Mouse (Mus musculus): ENCODE results near the gene Olfr959.

DNA sequence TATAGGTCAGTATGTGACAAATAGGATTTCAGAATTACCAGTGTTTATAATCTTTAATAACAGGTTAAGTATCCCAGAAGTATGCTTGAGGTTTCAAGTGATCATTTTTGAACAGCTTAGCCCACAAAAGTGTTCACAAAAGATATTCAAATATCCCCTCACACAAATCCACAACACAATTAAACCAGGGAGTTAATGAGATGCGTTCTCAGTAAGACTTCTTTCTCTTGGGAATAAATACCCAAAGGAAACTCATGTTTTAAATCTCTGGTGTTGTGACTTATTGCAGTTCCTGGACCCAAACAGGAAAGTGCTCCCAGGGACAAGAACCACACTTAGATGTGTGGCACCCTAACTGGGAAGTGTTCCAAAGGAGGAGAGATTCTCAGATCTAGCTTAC is 45.7 kb upstream of the Olfr959 start, which contains the start of gene Olfr960:
- TF ChIP-seq GATA1 (IDR thresholded peaks at IDR 0.05; ENCODE audit: borderline replicate concordance, low read length) (no peak), FLI1 (IDR thresholded peaks at IDR 0.05; ENCODE audit: low read length) (no peak)

All from megakaryocyte, embryonic 14.5 days (primary cell).